Mouse (Mus musculus) right cerebral cortex, adult 2 months (tissue): ENCODE data around the gene AC170998.1.
A peak's percentile ranks its signal among the peaks of the same experiment; 100 is the strongest.

Experiments used
- DNase-seq, 2 experiments: peaks; one replicate each; pipeline ENCODE4 v3.0.0; 2021 to 2022; ENCODE audit warnings: low spot score in 2 of 2

AC170998.1 gene

DNA sequence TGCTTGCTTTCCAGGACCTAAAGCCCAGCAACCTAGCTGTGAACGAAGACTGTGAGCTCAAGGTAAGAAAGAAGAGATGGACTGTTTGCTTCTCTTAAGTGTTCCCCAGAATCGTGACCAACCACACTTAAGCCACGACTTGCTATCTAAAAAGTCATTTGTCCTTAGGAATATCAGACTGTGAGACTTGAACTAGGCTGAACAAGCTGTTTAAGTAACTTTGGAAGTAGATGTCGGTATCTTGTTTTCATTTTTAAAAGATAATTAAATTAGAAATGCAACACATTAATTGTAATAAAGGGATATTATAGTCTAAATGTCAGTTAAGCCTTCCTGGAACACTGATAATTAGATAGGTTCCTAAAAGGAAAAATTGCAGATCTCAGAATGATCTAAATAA, at the start of gene AC170998.1:
TSS of gene AC170998.1 (plus strand) at position 301 of the 400 bp plus-strand sequence.
- DNase-seq: no peak

DNA sequence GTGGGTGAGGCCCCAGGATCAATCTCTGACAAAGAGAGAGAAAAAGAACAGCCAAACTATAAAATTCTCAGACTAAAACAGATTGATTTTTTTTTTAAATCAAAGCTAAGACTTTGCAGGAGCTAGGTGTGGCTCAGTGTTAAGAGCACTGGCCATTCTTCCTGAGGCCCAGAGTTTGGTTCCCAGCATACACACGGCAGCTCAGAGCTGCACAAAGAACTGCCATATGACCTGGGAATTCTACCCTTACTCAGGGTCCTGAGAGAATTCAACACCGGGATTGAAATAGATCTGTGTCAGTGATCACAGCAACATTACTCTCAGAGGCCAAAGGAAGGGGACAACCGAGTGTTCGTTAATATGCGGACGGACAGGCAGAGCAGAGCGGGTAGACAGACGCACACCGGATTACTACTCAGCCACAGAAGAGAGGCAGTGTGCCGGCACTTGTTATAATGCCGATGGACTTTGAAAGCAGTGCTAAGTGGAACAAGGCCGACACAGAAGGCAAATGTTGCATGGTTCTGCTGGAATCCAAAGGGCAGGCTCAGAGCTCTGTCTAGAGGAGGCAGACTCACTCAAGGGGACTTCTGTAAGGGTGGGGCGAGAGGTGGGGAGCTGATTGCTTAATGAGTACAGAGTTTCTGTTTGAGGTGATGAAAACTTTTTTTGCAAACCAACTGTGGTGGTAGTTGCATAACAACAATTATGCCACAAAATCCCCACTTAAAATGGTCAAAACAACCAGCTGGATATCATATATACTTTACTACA, 43.4 kb upstream of the AC170998.1 start:
- no peak for DNase-seq

DNA sequence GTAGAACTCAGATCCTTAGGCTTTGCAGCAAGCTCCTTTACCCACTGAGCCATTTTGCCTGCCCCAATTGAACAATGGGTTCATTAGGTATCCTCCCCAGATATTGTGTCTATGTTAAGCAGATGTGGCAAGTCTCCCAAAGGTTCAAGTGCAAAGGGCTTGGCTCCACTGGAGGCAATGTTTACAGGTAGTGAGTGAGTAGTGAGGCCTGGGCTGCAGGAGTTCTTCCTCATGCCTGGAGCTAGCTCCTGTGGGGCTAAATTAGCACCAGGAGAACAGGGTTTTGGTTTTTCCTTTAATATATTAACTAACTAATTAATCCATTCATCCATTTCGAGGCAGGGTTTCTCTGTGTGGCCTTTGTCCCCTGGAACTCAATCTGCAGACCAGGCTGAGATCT, 42.3 kb upstream of the AC170998.1 start:
- DNase-seq: no peak

DNA sequence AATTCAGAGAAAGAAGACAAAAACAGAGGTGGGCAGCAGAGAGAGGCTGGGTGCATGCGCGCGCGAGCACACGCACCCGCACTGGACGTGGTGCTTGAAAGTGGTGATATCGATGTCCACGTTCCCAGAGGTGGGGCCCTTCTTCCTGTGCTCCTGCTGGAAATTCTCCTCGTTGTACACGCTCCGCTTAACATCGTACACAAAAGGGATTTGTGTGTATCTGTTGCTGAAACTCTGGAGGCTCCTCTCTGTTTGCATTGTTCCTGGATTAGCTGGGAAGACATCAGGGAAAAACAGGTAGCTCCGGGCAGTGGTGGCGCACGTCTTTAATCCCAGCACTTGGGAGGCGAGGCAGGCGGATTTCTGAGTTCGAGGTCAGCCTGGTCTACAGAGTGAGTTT, 41.3 kb upstream of the AC170998.1 start:
- no peak for DNase-seq

DNA sequence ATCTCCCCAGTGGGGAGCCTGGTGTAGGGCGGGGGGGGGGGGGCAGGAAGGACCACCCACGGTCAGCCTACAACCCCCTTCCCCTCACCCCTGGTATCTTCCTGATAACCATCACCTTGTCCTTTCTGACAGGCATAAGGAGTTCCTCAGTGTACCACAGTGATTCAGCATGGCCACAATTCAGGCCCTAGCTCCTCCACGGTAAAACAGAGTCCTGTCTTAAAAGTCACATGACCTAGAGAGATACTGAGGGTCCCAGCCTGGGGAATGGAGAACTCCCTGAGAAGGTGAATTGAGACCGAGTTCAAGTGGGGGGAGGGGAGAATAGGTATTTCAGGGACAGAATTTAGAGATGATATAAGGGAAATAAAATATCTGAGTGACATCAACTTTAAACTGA, 38.5 kb upstream of the AC170998.1 start:
- no peak for DNase-seq

DNA sequence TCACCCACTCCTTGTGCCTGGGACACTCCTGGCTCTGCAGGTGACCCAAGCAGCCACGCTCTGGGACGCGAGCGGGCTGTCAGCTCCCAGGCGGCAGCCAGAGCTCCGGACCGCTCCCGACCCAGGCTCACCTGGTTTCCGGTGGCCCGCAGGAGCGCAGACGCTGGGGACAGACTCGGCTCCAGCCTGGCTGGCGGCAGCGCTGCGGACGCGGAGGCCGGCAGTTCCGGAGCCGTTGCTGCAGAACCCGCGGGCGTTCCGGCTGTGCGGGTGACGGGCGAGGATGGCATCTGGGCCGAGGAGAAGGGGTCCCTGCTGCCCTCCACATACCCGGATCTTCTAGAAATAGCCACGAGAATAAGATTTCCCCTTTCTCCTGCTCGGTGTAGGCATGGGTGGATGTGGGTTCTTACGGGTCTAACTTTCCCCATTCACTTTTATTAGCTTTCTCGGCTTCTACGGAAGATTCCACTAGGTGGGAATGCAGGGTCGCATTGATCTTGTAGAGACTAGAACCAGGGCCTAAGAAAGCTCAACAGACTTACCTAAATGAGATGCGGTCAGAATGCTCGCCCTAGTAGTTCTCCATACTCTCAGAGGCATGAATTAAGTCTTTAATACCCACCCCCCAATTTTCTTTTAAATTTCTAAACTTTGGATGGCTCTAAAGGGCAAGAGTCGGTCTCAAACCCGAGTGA, 36.1 kb upstream of the AC170998.1 start, which contains the start of gene Slc26a8:
TSS of gene Slc26a8 (minus strand) at position 648 of the 698 bp plus-strand sequence.
- DNase-seq: peak; percentile 34 to 57

DNA sequence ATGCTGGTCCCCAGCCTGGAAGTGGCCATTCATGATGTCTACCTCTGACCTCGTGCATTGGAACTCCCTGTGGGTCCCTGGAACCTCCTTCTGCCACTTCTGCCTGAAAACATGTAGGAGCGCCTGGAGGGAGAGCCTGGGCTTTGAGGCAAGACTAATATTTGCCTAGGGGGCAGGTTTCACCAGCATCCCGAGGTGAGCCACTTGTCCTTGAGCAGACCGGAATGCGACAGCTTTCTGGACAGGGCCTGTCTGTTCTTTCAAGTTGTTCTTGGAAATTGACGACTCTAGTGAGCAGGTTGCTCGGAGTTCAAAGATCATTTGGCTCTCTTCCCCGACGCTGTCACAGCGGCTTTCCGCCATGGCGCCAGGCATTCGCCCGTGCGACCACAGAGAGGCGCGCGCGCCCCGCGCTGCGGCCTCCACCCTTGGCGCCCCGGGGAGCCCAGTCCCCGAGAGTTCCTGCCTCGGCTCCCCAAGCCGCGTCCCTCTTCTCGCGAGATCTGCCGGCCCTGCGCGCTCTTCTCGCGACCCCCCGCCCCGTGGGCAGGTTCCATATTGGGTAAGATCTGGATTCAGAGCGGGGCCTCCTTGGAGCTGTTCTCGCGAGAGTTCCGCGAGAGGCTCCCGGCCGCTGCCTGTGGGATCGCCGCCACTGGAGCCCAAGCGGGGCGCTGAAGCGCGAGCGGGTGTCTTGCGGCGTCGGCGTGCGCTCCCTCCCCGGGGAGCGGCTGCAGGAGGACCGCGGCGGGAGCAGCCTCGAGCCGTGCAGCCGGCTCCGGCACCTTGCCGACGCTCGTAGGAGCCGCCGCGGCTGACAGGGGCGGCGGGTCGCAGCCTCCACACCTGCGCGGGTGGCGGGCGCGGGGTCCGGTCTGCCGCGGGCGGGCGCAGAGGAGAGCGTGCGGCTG, 34.9 kb upstream of the AC170998.1 start, which contains the start of gene Mapk14:
TSS of gene Mapk14 (plus strand) at position 554 of the 911 bp plus-strand sequence.
- DNase-seq: peak; percentile 99 to 100

DNA sequence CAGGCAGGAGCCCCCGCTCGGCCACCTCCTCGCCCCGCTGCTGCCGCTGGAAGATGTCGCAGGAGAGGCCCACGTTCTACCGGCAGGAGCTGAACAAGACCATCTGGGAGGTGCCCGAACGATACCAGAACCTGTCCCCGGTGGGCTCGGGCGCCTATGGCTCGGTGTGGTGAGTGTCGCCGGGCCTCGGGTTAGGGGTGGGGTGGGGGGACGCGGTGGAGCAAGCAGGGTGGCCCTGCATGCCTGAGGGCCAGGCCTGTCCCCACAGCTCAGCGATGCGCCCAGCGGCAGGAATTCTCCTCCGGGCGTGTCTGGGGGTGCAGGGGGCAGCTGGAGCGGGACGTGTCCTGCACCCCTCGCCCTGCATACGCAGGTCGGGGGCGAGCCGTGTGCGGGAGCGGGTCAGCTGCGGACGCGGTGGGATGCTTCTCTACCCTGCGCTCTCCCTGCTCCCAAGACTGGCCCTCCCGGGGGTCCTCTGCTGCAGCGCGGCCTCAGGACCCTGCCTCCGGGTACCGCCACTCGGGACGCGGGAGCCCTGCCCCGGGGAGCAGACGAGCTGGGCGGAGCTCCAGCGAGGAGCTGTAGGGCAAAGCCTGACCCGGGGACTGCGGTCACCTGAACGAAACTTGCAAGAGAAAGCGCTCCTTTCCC, 34.1 kb upstream of the AC170998.1 start:
- DNase-seq: peak in 1 of 2 experiments; percentile 38

DNA sequence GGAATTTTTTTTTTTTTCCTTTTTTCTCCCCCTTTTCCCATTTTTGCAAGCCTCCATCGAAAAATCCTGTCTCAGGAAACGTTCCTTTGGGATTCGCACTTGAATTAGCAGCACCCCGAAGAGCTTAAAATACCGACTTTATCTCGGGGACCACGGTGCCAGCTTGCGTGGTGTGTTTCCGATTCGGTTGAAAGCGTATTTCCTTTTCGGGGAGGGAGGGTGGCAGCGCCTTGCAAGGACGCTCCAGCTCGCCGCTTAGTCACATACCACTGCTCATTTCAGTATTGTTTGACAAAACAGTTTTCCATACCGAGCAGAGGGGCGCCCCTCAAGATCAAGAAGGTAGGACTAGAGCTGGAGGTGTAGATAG, 33.6 kb upstream of the AC170998.1 start:
- DNase-seq: peak; percentile 66 to 71

DNA sequence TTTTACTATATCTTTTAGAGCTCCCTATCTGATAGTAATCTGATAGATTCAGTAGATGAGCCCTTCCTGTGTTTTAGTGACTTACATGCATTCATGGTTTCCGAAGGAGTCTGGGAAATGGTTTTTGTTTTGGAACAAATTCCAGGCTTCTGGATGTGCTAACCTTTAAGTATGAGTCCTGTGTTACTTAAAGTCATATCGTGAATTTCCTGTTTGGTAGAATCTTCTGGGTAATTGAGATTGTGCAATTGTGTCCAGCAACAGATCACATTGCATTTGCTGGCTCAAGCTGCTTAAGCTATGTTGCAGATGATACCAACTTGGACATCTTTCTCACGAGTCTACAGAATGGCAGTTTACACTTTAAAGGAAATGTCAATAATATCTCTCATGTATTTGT, 32.8 kb upstream of the AC170998.1 start:
- no peak for DNase-seq

DNA sequence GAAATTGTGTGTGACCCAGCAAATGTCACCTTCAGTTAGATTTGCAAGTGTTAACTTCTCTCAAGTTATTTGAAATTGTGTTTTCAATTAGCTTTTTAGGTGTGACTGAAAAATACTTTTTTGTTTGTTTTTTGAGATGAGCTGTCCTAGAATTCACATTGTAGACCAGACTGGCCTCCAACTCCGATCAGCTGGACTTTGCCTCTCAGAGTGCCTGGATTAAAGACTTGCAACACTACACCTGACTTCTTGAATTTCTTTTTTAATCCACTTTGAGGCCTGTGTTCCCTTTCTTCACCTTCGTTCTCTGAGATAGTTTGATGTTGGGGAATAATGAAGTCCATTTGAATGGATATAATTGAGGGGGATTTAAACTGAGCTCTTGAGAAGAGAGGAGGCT, 31.8 kb upstream of the AC170998.1 start:
- DNase-seq: no peak

DNA sequence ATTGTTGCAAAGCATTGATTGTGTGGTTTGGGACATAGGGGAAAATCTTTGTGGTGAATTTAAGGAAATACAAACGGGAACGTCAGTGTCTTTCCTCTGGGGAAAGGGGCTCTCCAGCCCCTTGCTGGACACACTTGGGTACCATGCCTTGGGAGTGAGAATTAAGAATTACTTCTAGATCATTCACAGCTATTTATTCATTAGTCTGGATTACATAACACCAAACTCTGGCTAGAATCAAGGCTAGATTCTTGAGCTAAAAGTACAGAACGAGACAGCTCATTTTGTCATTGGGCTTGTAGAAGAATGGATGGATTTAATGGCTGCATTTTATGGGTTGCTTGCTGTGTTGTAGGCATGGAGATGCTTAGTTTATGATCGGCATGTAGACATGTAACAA, 31.1 kb upstream of the AC170998.1 start:
- no peak for DNase-seq

DNA sequence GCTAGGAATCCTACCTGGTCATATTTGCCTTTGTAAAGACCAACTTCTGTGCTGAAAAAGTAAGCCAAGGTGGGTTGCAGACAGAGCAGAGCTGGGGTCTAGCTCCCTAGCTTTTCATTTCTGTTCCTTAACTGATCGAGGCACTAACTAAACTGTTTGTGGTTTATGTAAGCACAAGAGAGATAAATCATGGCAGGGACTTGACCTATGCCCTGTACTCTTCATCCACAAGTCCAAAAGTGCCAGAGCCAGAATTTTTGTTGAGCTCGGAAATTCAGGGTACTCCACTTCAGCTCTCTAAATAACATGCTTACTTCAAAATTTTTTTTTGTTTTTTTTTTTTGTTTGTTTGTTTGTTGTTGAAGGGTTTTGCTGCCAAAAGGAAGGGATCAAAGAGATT, 29.2 kb upstream of the AC170998.1 start:
- no peak for DNase-seq

DNA sequence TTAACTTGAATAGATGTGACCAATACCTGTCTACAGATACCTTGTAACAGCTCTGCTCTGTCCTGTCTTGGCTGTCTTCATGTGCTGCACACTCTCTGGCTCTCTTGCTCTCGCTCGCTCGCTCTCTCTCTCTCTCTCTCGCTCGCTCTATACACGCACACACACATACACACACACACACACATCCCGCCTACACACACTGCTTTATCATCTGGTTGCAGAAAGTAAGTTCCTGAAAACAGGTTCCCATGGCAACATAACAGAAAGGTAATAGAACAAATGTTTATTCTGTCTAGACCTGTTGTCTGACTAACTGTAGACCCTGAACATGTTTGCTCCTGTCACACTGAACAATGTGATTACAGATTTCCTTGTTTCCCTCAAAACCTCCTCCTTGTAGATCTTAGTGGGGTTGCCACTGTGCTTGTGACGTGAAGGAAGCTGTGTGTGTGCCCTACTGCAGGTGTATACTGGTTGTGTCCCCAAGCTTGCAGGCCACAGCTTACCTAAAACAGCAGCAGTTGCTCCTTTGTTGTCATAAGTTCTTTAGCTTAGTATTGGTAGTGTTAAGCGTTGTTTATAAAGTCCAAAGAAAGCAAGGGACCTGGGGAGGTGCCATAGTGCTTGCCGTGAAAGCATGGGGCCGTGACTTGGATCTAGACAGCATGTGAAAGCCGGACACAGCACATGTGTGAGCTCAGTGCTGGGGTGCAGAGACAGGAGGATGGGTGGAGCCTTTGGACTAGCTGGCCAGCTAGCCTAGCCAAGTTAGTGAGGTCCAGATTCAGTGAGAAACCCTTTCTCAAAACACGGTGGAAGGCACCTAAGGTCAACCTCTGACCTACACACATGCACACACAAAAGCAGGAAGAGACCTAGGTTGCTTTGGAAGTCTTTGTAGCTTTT, 28.3 kb upstream of the AC170998.1 start:
- peak; percentile 58 to 66 for DNase-seq

DNA sequence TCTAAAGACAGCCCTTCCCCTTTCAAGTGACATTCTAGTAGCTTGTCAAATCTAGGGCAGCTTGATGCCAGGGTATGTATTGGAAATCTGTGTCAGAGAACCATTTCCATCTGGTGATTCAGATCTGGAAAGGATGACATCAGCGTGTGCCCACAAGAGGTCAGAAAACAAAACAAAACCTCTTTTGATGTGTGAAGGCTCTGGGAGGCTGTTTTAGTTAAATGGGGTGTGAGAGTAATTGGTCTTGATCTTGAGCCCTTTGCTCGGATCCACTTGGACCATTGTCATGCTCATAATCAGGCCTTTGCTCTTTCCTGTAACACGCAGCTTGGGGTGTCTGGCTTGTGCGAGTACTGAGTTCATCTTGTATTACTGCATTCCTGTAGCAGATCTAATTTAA, 27.6 kb upstream of the AC170998.1 start:
- DNase-seq: no peak

DNA sequence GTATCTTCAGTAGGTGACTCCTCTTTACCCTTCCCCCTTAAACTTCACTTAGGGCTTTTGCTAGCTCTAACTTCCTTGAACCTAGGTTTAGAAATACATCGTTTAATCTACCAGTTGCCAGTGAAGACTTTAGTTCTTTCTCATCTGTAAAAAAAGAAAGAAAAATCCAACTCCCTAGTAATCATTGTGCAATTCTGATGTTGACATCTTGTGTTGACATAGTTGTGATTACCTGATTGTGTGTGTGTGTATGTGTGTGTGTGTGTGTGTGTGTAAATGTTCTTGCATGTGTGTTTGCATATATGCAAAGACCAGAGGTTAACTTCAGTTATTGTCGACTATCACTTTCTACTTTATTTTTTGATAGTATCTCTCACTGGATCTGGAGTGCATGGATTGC, 27.2 kb upstream of the AC170998.1 start:
- DNase-seq: no peak

DNA sequence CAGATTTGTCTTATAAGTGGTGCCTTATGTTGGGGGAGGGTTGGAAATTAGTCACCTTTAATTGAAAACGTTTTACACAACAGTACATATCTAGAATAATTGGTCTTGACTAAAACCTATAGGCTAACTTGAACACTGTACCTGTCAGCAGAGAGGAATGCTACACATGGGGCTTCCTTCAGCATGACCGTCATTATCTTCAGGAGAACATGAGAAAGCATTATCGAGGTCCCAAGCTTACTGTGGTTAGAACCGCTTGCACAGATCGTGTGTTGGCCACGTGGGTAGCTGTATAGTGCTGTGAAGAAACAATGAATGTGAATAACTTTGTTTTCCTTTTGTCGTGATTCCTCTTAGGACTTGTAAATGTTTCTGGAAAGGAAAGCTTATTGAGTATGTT, 26.1 kb upstream of the AC170998.1 start:
- no peak for DNase-seq

DNA sequence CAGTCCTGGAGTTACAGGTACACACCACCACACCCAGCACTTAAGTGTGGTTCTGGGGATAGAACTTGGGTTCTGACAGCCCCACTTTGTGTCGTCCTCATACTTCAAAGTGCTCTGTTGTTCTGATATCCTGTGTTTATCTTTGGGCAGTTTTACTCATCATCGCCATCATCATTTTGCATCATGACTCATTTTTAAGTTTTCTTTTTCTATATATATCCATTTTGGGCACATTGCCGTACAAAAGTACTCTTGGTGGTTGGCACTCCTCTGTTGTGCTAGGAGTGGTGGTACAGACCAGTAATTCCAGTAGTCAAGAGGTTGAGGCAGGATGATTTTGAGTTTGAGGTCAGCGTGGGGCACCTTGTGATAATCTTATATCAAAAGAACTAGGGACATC, 24.7 kb upstream of the AC170998.1 start:
- no peak for DNase-seq

DNA sequence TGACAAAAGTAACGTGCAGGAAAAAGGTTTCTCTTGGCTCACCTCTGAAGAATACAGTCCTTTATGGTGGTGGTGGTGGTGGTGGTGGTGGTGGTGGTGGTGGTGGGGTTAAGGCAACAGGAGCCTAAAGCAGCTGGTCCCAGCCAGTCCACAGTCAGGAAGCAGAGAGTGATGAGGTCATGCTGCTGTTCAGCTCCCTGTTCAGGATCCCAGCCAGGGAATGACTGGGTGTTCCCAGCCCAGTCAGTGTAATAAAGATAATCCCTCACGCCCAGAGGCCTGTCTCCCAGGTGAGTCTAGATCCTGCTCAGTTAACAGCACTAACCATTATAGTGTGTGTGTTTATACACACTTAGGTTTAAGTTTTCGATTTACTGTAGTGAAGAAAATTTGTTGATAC, 24.1 kb upstream of the AC170998.1 start:
- no peak for DNase-seq

DNA sequence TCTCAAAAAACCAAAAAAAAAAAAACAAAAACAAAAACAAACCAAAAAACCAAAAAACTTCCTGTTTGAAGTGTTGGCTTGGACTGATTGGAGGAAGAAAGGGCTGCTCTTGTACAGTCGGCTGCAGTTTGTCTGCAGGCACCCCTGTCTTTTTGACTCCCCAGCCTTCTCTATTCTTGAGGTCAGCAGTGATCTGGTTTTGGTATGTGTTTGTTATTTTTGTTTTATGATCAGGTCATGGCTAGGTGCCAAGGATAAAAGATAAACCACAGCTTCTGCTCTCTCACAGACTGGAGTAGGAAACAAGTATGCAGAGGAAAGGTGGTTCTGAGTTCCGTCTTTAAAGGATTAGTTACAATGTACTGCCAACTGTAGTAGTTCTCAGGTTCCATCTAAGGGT, 23.2 kb upstream of the AC170998.1 start:
- DNase-seq: no peak

DNA sequence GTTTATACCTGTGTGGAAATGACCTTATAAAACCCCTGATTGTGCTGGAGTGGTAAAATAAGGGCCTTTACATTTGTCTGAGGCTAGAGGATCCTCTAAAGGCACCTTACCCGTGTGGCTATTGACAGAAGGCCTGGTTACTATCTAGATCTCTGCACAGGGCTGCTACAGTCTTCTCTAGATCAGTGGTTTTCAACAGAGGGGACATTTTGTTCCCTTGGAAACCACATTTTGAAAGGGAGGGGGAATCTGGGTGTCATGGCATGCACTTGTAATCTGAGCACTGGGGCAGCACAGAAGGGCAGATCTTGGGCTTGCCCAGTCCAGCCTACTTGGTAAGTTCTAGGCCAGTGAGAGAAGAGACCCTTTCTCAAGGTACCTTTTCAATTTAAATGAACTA, 19.2 kb upstream of the AC170998.1 start:
- DNase-seq: no peak
